Mouse (Mus musculus) midbrain, embryonic 10.5 days (tissue): ENCODE data around the gene Rbm47. TPM values are rescaled to one million over a fixed set of nuclear protein-coding genes. Genes with fewer than 3 reads are reported as not detected.

Experiments used
- DNase-seq: peaks from one replicate; pipeline ENCODE4 v3.0.0-alpha.2; 2017; ENCODE audit warnings: low spot score
- H3K27ac ChIP-seq: fragments of 300-500 bp; sonication (generic); replicated peaks from 2 replicates; pipeline ENCODE4 v1.5.1; 2016; ENCODE audit warnings: mild to moderate bottlenecking
- H3K27me3 ChIP-seq: fragments of 300-500 bp; sonication (generic); 2 replicates; pipeline ENCODE4 v1.6.1; 2016; ENCODE audit warnings: low read depth, mild to moderate bottlenecking; ENCODE audit not compliant: poor library complexity, severe bottlenecking
- H3K36me3 ChIP-seq: fragments of 300-500 bp; sonication (generic); 2 replicates; pipeline ENCODE4 v1.6.1; 2016; ENCODE audit warnings: mild to moderate bottlenecking, moderate library complexity
- H3K4me1 ChIP-seq: fragments of 300-500 bp; sonication (generic); 2 replicates; pipeline ENCODE4 v1.6.1; 2016
- H3K4me3 ChIP-seq: fragments of 300-500 bp; sonication (generic); 2 replicates; pipeline ENCODE4 v1.5.1; 2016; ENCODE audit warnings: mild to moderate bottlenecking, moderate library complexity
- H3K9me3 ChIP-seq: fragments of 300-500 bp; sonication (generic); replicated peaks from 2 replicates; pipeline ENCODE4 v1.6.1; 2016; ENCODE audit warnings: mild to moderate bottlenecking
- WGBS: fragments of 180-500 bp; shearing (Covaris S2); methylation state at CpG from one replicate; pipeline ENCODE4 v1.1.7; 2016; 5-methylcytosine and 5-hydroxymethylcytosine counted together
- microRNA-seq: library from miRNA; unstranded; fragments of <30 nt; microRNA quantifications from one replicate; pipeline ENCODE4, GENCODE M21; 2017
- polyA plus RNA-seq: library from polyadenylated mRNA; unstranded; fragments of >200 nt; fragmentation: Nextera tagmentation; extraction: Ambion mirVana; gene quantifications from 2 replicates; pipeline ENCODE4 v1.2.1, GENCODE M21; 2016

Rbm47 gene
- polyA plus RNA-seq, 1 experiment from 2014 or later = 1.9 TPM

DNA sequence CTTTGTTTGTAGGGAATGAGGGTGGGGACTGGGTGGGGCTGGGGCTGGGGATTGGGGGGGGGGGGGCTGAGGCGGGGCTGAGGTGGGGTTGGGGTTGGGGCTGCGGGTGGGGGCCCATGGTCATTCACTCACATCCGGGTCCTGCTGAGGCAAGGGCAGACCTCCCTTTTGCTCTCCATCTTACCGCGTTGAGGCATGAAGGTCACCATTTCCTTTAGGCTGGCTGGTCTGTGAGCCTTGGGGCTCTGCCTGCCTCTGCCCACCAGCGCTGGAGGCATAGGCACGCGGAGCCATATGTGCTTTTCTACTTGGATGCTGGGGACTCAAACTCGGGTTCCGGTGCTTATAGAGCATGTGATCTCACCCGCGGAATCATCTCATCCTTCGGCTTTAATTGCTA is 197.2 kb downstream of the Rbm47 start:
- Histone ChIP-seq H3K27me3 (no peaks in the 10 kb centered on the region), H3K36me3 (no peaks in the 10 kb centered on the region), H3K4me3 (no peak overlapping the region), H3K9me3 (no peaks in the 10 kb centered on the region), H3K27ac (no peak overlapping the region), H3K4me1 (no peaks in the 10 kb centered on the region)
- WGBS = 92% methylated on average over 13 of the region's 13 CpGs
- no peak for DNase-seq

GRCm38 (mm10) chr5:65973189-65973588 is 199.7 kb downstream of the Rbm47 start:
- no peaks in the 10 kb centered on the region for H3K4me1 ChIP-seq
- 79% methylated on average over 2 of the region's 2 CpGs for WGBS
- DNase-seq = no peak
- no peaks in the 10 kb centered on the region for H3K9me3 ChIP-seq
- no peak overlapping the region for H3K4me3 ChIP-seq
- H3K27ac ChIP-seq = no peak overlapping the region
- H3K27me3 ChIP-seq = no peaks in the 10 kb centered on the region
- H3K36me3 ChIP-seq = no peaks in the 10 kb centered on the region

DNA sequence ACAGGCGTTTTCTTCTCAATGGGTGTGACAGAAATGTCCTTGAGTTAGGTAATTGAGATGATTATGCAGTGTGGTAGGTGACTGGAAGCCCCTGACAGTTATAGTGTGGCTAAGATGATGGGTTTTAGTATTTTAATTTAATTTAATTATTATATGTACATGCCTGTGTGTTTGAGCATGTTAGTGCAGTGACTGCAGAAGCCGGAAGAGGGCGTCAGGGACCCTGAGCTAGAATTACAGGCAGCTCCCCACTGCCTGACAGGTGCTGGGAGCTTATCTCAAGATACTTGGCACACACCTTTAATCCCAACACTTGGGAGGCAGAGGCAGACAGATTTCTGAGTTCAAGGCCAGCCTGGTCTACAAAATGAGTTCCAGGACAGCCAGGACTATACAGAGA is 204.9 kb downstream of the Rbm47 start:
- no peak for DNase-seq
- Histone ChIP-seq H3K9me3 (no peaks in the 10 kb centered on the region), H3K36me3 (no peaks in the 10 kb centered on the region), H3K27me3 (no peaks in the 10 kb centered on the region), H3K4me1 (no peaks in the 10 kb centered on the region), H3K27ac (no peak overlapping the region), H3K4me3 (no peak overlapping the region)
- 89% methylated on average over 3 of the region's 3 CpGs for WGBS

GRCm38 (mm10) chr5:65967091-65967490 is 205.8 kb downstream of the Rbm47 start:
- DNase-seq = no peak
- no peak overlapping the region for H3K27ac ChIP-seq
- 70% methylated on average over 12 of the region's 12 CpGs for WGBS
- no peaks in the 10 kb centered on the region for H3K9me3 ChIP-seq
- H3K27me3 ChIP-seq = no peaks in the 10 kb centered on the region
- no peak overlapping the region for H3K4me3 ChIP-seq
- no peaks in the 10 kb centered on the region for H3K4me1 ChIP-seq
- no peaks in the 10 kb centered on the region for H3K36me3 ChIP-seq

Small RNA genes lying within 50 kb of the gene (microRNA-seq; reads per million reads assigned to microRNA genes)
- gene Gm25952 = not detected

Other genes with a start within 250 kb of the Rbm47 start
- gene Chrna9, start 238.2 kb downstream of the Rbm47 start, polyA plus RNA-seq = 0.10 TPM in 1 of 2 replicates, not detected in the other
- gene 9130230L23Rik, start 168.8 kb downstream of the Rbm47 start, polyA plus RNA-seq = not detected in 2 replicates
- gene Nsun7, start 86.8 kb upstream of the Rbm47 start, polyA plus RNA-seq = 0.26 and 0.57 TPM in 2 replicates